Mouse (Mus musculus): Measurements from ENCODE around the gene Iqcg.

GRCm38 (mm10) chr16:33077069-33077627 is 21.1 kb upstream of the Iqcg start:
- TF ChIP-seq CTCF (IDR thresholded peaks at IDR 0.05; ENCODE audit: extremely low read depth, insufficient read length, insufficient replicate concordance, low read depth, low read length) (no peak), POLR2A (IDR thresholded peaks at IDR 0.05; ENCODE audit: low read depth, low read length) (no peak)

Data from small intestine, adult 2 months (tissue).